Mouse (Mus musculus) liver, embryonic 14.5 days (tissue): Measurements from ENCODE around the gene Afdn.

Source experiments
- CTCF ChIP-seq: IDR thresholded peaks from 2 replicates; pipeline ENCODE4 v1.5.1; 2016; ENCODE audit warnings: antibody characterized with exemption, low read depth, control low read depth
- EP300 ChIP-seq: IDR thresholded peaks from 2 replicates; pipeline ENCODE4 v1.6.1; 2016; ENCODE audit warnings: antibody characterized with exemption, low read depth

DNA sequence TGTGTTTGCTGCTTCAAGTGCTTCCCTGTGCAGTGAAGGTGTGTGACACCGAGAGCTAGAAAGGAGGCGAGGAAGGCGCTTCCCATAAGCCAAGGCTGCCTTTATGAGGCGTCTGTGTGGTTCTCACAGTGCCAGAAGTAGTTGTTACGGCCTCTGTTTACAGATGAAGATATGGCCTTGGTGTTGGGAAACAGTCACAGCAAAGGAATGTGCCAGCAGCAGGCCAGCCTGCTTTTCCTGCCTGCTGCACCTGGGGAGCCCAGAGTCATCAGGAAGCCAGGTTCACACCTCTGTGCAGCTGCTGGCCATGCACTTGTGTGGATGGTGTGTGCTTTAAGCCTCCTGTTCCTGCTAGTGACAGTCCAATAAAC is 16.6 kb upstream of the Afdn start:
- TF ChIP-seq CTCF = no peak
- TF ChIP-seq EP300 = no peak
